Mouse (Mus musculus) adrenal gland, postnatal 10 days (tissue): ENCODE results near the gene Gm5458. TPM values are rescaled to one million over a fixed set of nuclear protein-coding genes. Genes with fewer than 3 reads are reported as not detected.
A peak's percentile ranks its signal among the peaks of the same experiment; 100 is the strongest.
"Not testable (repeated sequence)": the region's sequence is repeated elsewhere in the genome, so short reads cannot be mapped to it uniquely, and the experiment has no call there.

Source experiments
- DNase-seq: peaks from one replicate; pipeline ENCODE4 v3.0.0; 2021; ENCODE audit warnings: mixed read lengths
- long read RNA-seq, 2 experiments: library from polyadenylated mRNA; stranded (forward); transcript quantifications; one replicate each; pipeline ENCODE4 v2.0.0; 2021
- total RNA-seq, 2 experiments: library from RNA; stranded (reverse); gene quantifications; 2 replicates each; pipeline ENCODE4 v1.2.3; 2021

The Gm5458 gene
- not detected for total RNA-seq
- long read RNA-seq, experiment 1, result 0 reads
- long read RNA-seq, experiment 2, result 0 reads

DNA sequence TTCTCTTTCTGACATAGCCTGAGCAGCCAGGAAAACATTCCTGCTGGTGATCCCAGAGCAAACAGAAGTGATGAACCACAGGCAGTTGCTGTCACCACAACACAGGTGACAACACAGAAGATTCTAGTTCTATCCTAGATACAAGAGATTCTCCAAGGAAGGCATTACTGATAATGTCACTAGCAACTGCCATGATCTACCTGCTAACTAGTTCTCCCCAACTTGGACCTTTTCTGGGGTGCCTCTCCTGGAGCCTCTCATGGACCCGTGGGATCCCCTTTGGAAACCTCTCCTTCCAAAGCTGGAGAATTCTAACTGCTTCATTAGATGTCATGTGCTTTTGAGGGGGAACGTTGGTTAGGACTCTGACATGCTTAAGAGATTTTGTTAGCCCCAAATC is at the start of gene Gm5458:
Gm5458 (minus strand) TSS at position 101 of the 400 bp plus-strand sequence.
- DNase-seq, result not testable (repeated sequence)

DNA sequence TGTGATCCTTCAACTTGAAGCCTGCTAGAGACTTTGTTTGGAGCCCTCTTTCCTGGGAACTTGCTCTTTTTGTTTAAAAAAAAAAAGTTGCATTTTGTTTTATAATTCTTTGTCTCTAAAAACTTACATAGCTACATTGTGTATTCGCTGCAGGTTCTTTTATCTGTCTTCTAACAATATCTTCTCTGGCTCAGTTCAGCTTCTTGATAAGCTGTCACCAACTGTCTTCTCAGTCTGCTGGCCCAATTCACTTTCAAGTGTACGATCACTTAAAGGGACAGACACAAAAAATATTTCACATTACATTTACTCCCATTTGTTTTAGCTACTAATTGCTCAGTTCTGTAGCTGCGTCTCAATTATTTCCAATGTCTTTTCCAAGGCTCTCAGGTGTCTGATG is 43.9 kb upstream of the Gm5458 start:
- no peak for DNase-seq

DNA sequence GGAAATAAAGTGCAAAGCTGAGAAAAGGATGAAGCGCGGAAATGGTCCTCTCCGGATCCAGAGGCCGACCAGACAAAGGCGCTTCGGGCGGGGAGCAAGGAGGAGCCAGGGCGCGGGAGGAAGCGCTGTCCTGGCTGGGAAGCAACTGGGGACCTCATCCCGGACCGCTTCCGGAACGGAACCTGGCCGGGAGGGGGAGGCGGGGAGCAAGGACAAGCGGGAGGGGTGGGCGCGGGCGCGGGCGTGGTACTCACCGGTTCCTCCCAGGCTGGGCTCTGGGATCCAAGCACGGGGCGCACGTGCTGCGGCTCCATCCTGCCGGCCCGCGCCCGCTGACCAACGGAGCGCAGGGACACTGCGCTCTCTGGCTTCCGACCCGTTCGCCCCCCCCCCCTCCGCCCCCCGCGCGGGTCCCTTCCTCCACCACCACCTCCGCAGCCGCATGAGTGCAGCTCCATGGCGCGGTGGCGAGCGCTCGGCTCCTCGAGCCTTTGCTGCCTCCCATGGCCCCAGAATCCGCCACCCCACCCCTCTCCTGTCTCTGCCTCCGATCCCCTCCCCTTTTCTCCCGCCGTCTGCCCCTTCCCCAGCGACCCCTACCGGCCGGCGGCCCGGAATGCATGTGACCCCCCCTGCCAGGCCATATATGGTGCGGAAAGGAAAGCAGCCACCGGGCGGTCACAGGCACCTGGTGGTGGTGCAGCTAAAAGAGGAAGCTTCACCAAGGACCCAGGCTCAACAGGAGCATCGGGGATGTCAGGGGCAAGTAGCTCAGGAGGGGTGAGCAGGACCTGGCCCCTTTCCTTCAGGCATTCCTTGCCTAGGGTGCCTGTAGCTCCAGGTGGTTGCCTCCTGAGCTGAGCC is 17.3 kb downstream of the Gm5458 start, which contains the start of gene Gm2237:
Gm2237 (minus strand) TSS at position 332 of the 864 bp plus-strand sequence.
- DNase-seq, result peak; percentile 42

DNA sequence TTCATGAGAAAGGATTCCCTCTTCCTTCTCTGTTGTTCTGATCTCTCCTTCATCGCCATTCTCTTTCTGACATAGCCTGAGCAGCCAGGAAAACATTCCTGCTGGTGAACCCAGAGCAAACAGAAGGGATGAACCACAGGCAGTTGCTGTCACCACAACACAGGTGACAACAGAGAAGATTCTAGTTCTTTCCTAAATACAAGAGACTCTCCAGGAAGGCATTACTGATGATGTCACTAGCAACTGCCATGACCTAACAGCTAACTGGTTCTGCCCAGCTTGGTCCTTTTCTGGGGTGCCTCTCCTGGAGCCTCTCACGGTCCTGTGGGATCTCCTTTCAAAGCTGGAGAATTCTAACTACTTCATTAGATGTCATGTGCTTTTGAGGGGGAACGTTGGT is 52.5 kb downstream of the Gm5458 start, which contains the start of gene Gm2244:
Gm2244 (minus strand) TSS at position 101 of the 400 bp plus-strand sequence.
- DNase-seq, result not testable (repeated sequence)

Other genes with a start within 250 kb of the Gm5458 start
- 1 to 10 TPM in 1 of 2 experiments, under 1 TPM in 1; 0.75 to 1.5 TPM for gene Gm21738, start 183.7 kb downstream of the Gm5458 start, total RNA-seq
- not detected for gene Gm2244, start 52.6 kb downstream of the Gm5458 start, total RNA-seq
- gene Gm2237, start 17.4 kb downstream of the Gm5458 start, total RNA-seq, result 1 to 10 TPM; 1.0 to 1.1 TPM
- gene Nid2, start 148.7 kb upstream of the Gm5458 start, total RNA-seq, result 10 to 100 TPM; 59.7 to 74.5 TPM
- 10 to 100 TPM; 77.8 to 80.3 TPM for gene Rtraf, start 221.2 kb upstream of the Gm5458 start, total RNA-seq